Mouse (Mus musculus) liver, postnatal 0 days (tissue): ENCODE measurements at regions not wholly inside any gene's neighbourhood (a gene's known extent, or its start where the extent isn't known, plus 50 kb on each side); places are given as distances from the start of the nearest gene placed in this dataset.

Experiments used
- CTCF ChIP-seq: sonication (generic); IDR thresholded peaks from 2 replicates; pipeline ENCODE4 v1.5.1; 2016; ENCODE audit warnings: antibody characterized with exemption, low read depth
- EP300 ChIP-seq: IDR thresholded peaks from 2 replicates; pipeline ENCODE4 v1.6.1; 2016; ENCODE audit warnings: antibody characterized with exemption, low read depth, mild to moderate bottlenecking

DNA sequence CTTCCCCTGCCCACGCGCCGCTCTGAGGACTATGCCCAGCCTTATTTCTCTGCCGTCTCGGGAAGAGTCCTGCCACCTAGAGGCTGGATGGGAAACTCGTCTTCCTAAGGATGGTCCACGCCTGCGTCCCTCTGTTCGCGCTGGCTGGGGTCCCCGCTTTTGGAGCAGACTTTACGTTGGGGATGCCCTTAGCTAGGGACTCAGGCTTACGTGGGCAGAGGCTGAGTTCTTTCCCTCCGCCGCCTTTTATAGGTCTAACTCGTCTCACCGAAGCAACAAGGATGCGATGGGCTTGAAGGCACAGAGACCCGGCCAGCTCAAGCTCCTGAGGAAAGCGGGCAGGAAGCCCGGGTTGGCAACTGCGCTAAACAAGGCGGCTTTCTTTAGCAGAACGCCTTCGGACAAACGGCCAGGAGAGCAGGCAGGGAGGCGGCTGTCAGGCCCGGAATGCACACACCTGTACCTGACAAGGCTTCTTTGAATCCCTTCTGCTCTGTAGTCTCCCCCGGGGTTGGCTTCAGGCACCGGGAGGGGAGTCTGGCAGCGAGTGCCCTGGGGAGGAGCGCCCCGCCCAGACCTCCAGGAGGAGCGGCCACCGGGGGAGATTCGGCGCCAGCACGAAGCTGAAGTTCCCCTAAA lies 56.6 kb downstream of the Foxi3 start:
- TF ChIP-seq EP300, result no peak
- TF ChIP-seq CTCF, result peak; percentile 66
